ENCODE assay signal across 19 mouse cellular contexts in the genomic region with DNA sequence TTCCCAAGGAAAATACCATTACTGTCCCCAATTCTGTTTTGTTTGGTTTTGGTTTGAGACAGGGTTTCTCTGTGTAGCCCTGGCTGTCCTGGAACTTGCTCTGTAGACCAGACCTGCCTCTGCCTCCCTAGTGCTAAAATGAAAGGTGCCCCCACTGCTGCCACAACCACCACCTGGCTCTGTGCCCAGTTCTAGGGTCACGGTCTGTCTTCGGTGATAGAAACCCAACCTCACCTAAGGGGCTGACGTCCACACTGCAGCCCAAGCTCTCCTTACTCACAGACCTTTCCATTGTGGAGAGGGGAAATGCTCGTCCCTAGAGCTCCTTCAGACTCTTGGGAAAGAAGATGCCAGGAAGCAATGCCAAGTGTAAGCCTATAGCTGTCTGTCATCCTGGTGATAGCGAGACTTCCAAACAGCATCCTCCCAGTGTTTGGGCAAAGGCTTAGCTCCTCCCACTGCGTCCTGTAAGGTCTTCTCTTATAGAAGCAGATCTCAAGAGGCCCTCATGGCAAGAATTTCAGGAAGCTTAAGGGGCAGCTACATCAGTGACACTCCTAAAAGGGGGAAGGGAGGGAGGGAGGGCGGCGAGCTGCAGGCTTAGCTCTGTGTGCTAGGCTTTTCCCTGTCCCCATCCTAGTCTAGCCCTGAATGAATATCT. TPM values are rescaled to one million over a fixed set of nuclear protein-coding genes. Genes with fewer than 3 reads are reported as not detected.
DNase-seq lines count a peak whose midpoint lies in the region; ATAC-seq and TF ChIP-seq lines count a peak whose summit lies in the region.
"Had no signal": no experiment of that assay in that cellular context is flagged by ENCODE, and none has a peak within 500 bp of the region (broad histone marks: within the 10 kb centered on the region; RNA-seq: fewer than 3 reads in every experiment).

No protein-coding gene starts in this region.

- 0 out of 2 replicates have a peak overlapping the region, but pooled peaks have one; percentile 25 for H3K27ac ChIP-seq in heart, embryonic 12.5 days (ENCODE audit: poor library complexity, severe bottlenecking)
- H3K27ac ChIP-seq in lung, postnatal 0 days (ENCODE audit: low read length) = peak overlapping the region; percentile 51
- no peak overlapping the region for H3K27ac ChIP-seq in intestine, embryonic 16.5 days (ENCODE audit: low read length)
- H3K27ac ChIP-seq: hindbrain, postnatal 0 days; limb, embryonic 15.5 days; midbrain, embryonic 13.5 days had no signal

- H3K27me3 ChIP-seq in heart, embryonic 12.5 days (replicated peaks) = no peaks in the 10 kb centered on the region
- H3K27me3 ChIP-seq in lung, postnatal 0 days (replicated peaks; ENCODE audit: insufficient read depth, low read length) = no peaks in the 10 kb centered on the region
- H3K27me3 ChIP-seq in intestine, embryonic 16.5 days (replicated peaks; ENCODE audit: control insufficient read depth, insufficient read depth, low read length) = no peaks in the 10 kb centered on the region
- H3K27me3 ChIP-seq: limb, embryonic 15.5 days; midbrain, embryonic 13.5 days had no signal

- H3K36me3 ChIP-seq in heart, embryonic 12.5 days = no peaks in the 10 kb centered on the region
- H3K36me3 ChIP-seq in lung, postnatal 0 days (ENCODE audit: insufficient read depth, low read length) = no peaks in the 10 kb centered on the region
- H3K36me3 ChIP-seq in intestine, embryonic 16.5 days (ENCODE audit: control insufficient read depth, insufficient read depth, low read length) = no peaks in the 10 kb centered on the region
- H3K36me3 ChIP-seq: limb, embryonic 15.5 days; midbrain, embryonic 13.5 days had no signal

- TF ChIP-seq EP300 in lung, postnatal 0 days (IDR thresholded peaks at IDR 0.05) = no peak

- no peak for TF ChIP-seq CTCF in lung, postnatal 0 days (IDR thresholded peaks at IDR 0.05)

- peak overlapping the region; percentile 44 for H3K4me2 ChIP-seq in heart, embryonic 12.5 days
- H3K4me2 ChIP-seq in lung, postnatal 0 days (replicated peaks; ENCODE audit: low read depth, low read length) = peak overlapping the region; percentile 32
- H3K4me2 ChIP-seq in intestine, embryonic 16.5 days (ENCODE audit: low read depth, low read length) = no peak overlapping the region
- H3K4me2 ChIP-seq: limb, embryonic 15.5 days; midbrain, embryonic 13.5 days had no signal

- no peak for DNase-seq in heart, adult 11 months
- peak; percentile 72 for DNase-seq in lung, postnatal 0 days (ENCODE audit: low spot score)
- no peak for DNase-seq in lung, postnatal 4 days
- DNase-seq: adrenal gland, adult 2 months; B cell, adult 2 months; cerebellum, adult 9-11 months; kidney, adult 2 months; kidney, postnatal 25 days; spleen, adult 18-20 months; thymus, postnatal 36 days had no signal

- H3K9me3 ChIP-seq in heart, embryonic 12.5 days (replicated peaks) = 0 out of 2 replicates have a peak, but pooled peaks cover 4% of the 10 kb centered on the region
- H3K9me3 ChIP-seq in lung, postnatal 0 days (ENCODE audit: low read length) = no peaks in the 10 kb centered on the region
- H3K9me3 ChIP-seq in intestine, embryonic 16.5 days (ENCODE audit: control insufficient read depth, low read length) = no peaks in the 10 kb centered on the region
- H3K9me3 ChIP-seq: limb, embryonic 15.5 days; midbrain, embryonic 13.5 days had no signal

- 35% methylated on average over 8 of the region's 8 CpGs for WGBS in heart, embryonic 12.5 days
- WGBS in lung, postnatal 0 days = 38% methylated on average over 8 of the region's 8 CpGs
- 74% methylated on average over 8 of the region's 8 CpGs for WGBS in intestine, embryonic 16.5 days

- no peak overlapping the region for H3K9ac ChIP-seq in heart, embryonic 12.5 days
- no peak overlapping the region for H3K9ac ChIP-seq in lung, postnatal 0 days (replicated peaks; ENCODE audit: low read depth)
- no peak overlapping the region for H3K9ac ChIP-seq in intestine, embryonic 16.5 days (ENCODE audit: low read depth, low read length)
- H3K9ac ChIP-seq: limb, embryonic 15.5 days; midbrain, embryonic 13.5 days had no signal

- ATAC-seq in heart, embryonic 12.5 days (ENCODE audit: insufficient number of reproducible peaks, low FRiP score) = 0 out of 2 replicates have a peak, but pooled peaks have one; percentile 18
- ATAC-seq in lung, postnatal 0 days = peak; percentile 42
- ATAC-seq in erythroid progenitor cell, adult 5-6 weeks (replicated peaks; ENCODE audit: low FRiP score, poor library complexity, severe bottlenecking) = peak; percentile 48
- ATAC-seq in megakaryocyte-erythroid progenitor cell, adult 5-6 weeks (replicated peaks; ENCODE audit: low FRiP score, low TSS enrichment, poor library complexity, severe bottlenecking) = 0 out of 2 replicates have a peak, but pooled peaks have one; percentile 35
- no peak for ATAC-seq in intestine, embryonic 16.5 days
- ATAC-seq: hindbrain, postnatal 0 days; midbrain, embryonic 13.5 days had no signal

- H3K4me1 ChIP-seq in heart, embryonic 12.5 days (replicated peaks) = peaks cover 44% of the 10 kb centered on the region
- peaks cover 25% of the 10 kb centered on the region for H3K4me1 ChIP-seq in lung, postnatal 0 days (ENCODE audit: insufficient read depth, low read depth, low read length)
- peaks cover 24% of the 10 kb centered on the region for H3K4me1 ChIP-seq in intestine, embryonic 16.5 days (ENCODE audit: control insufficient read depth, insufficient read depth, low read length)
- H3K4me1 ChIP-seq: midbrain, embryonic 13.5 days had no signal

- no peak overlapping the region for H3K4me3 ChIP-seq in heart, embryonic 12.5 days
- H3K4me3 ChIP-seq in lung, postnatal 0 days (ENCODE audit: low read depth, low read length) = no peak overlapping the region
- H3K4me3 ChIP-seq in intestine, embryonic 16.5 days (ENCODE audit: low read length) = no peak overlapping the region
- H3K4me3 ChIP-seq: erythroblast, embryonic 14.5 days; limb, embryonic 15.5 days; midbrain, embryonic 13.5 days; myocyte had no signal

RNA-seq across cellular contexts. Expression of a gene that starts 16.6 kb away (rescaled TPM):
- 9.3 and 10.1 TPM in 2 replicates for polyA plus RNA-seq in heart, embryonic 12.5 days (2016; fragmentation: Nextera tagmentation; extraction: Ambion mirVana)
- 13.8 and 15.4 TPM in 2 replicates for polyA plus RNA-seq in lung, postnatal 0 days (2015; fragmentation: Nextera tagmentation; extraction: Ambion mirVana)
- 8.8 and 18.7 TPM in 2 replicates for total RNA-seq in erythroid progenitor cell, adult 5-6 weeks (2015; ENCODE audit: low replicate concordance)
- 7.7 and 12.5 TPM in 2 replicates for total RNA-seq in erythroid progenitor cell, adult 5-6 weeks (2017; ENCODE audit: low replicate concordance)
- 12.5 and 13.7 TPM in 2 replicates for total RNA-seq in megakaryocyte-erythroid progenitor cell, adult 5-6 weeks (2014; fragmentation: Nextera tagmentation)
- 20.3 and 24.9 TPM in 2 replicates for total RNA-seq in megakaryocyte-erythroid progenitor cell, adult 5-6 weeks (2017)
- 5.6 and 6.7 TPM in 2 replicates for polyA plus RNA-seq in intestine, embryonic 16.5 days (2015; fragmentation: Nextera tagmentation; extraction: Ambion mirVana)

RNA-seq across cellular contexts. Expression of a gene that starts 46.0 kb away (rescaled TPM):
- 563 and 577 TPM in 2 replicates for polyA plus RNA-seq in heart, embryonic 12.5 days (2016; fragmentation: Nextera tagmentation; extraction: Ambion mirVana)
- 572 and 579 TPM in 2 replicates for polyA plus RNA-seq in lung, postnatal 0 days (2015; fragmentation: Nextera tagmentation; extraction: Ambion mirVana)
- total RNA-seq in erythroid progenitor cell, adult 5-6 weeks (2015; ENCODE audit: low replicate concordance) = 98.9 and 165 TPM in 2 replicates
- 37.9 and 53.8 TPM in 2 replicates for total RNA-seq in erythroid progenitor cell, adult 5-6 weeks (2017; ENCODE audit: low replicate concordance)
- 858 and 1,123 TPM in 2 replicates for total RNA-seq in megakaryocyte-erythroid progenitor cell, adult 5-6 weeks (2014; fragmentation: Nextera tagmentation)
- total RNA-seq in megakaryocyte-erythroid progenitor cell, adult 5-6 weeks (2017) = 286 and 317 TPM in 2 replicates
- 763 and 818 TPM in 2 replicates for polyA plus RNA-seq in intestine, embryonic 16.5 days (2015; fragmentation: Nextera tagmentation; extraction: Ambion mirVana)

RNA-seq across cellular contexts. Expression of a gene that starts 57.3 kb away (rescaled TPM):
- polyA plus RNA-seq in heart, embryonic 12.5 days (2016; fragmentation: Nextera tagmentation; extraction: Ambion mirVana) = 4,565 and 4,650 TPM in 2 replicates
- polyA plus RNA-seq in lung, postnatal 0 days (2015; fragmentation: Nextera tagmentation; extraction: Ambion mirVana) = 695 and 781 TPM in 2 replicates
- total RNA-seq in erythroid progenitor cell, adult 5-6 weeks (2015; ENCODE audit: low replicate concordance) = 53.7 and 60.2 TPM in 2 replicates
- total RNA-seq in erythroid progenitor cell, adult 5-6 weeks (2017; ENCODE audit: low replicate concordance) = 68.7 and 75.5 TPM in 2 replicates
- total RNA-seq in megakaryocyte-erythroid progenitor cell, adult 5-6 weeks (2014; fragmentation: Nextera tagmentation) = 64.9 and 77.2 TPM in 2 replicates
- 88.4 and 108 TPM in 2 replicates for total RNA-seq in megakaryocyte-erythroid progenitor cell, adult 5-6 weeks (2017)
- polyA plus RNA-seq in intestine, embryonic 16.5 days (2015; fragmentation: Nextera tagmentation; extraction: Ambion mirVana) = 1,080 and 1,114 TPM in 2 replicates
